Mouse (Mus musculus): Measurements from ENCODE around the gene Gm45015. TPM values are rescaled to one million over a fixed set of nuclear protein-coding genes. Genes with fewer than 3 reads are reported as not detected.
A peak's percentile ranks its signal among the peaks of the same experiment; 100 is the strongest.
"Not testable (repeated sequence)": the region's sequence is repeated elsewhere in the genome, so short reads cannot be mapped to it uniquely, and the experiment has no call there.

The Gm45015 gene
- not detected for total RNA-seq (2021)
- long read RNA-seq, experiment 1: 0 reads
- long read RNA-seq, experiment 2: 0 reads

- no peak for DNase-seq (ENCODE audit: low spot score in 2 of 2)
Measured at GRCm38 (mm10) chrX:73336740-73337139, at the start of gene Gm45015. Gene Gm45015, minus strand, starts transcription at chrX:73336840.

GRCm38 (mm10) chrX:73384924-73385323 is 48.3 kb upstream of the Gm45015 start:
- no peak for DNase-seq (ENCODE audit: low spot score in 2 of 2)

- no peak for DNase-seq (ENCODE audit: low spot score in 2 of 2)
Measured at GRCm38 (mm10) chrX:73384419-73384818, 47.8 kb upstream of the Gm45015 start.

GRCm38 (mm10) chrX:73363291-73363690 is 26.7 kb upstream of the Gm45015 start:
- DNase-seq (ENCODE audit: low spot score in 2 of 2): no peak

GRCm38 (mm10) chrX:73356719-73357118 is 20.1 kb upstream of the Gm45015 start:
- no peak for DNase-seq (ENCODE audit: low spot score in 2 of 2)

- DNase-seq (ENCODE audit: low spot score in 2 of 2): no peak
Measured at GRCm38 (mm10) chrX:73356163-73356562, 19.5 kb upstream of the Gm45015 start.

- DNase-seq (ENCODE audit: low spot score in 2 of 2): no peak
Measured at GRCm38 (mm10) chrX:73344346-73344745, 7.7 kb upstream of the Gm45015 start.

GRCm38 (mm10) chrX:73343802-73344201 is 7.2 kb upstream of the Gm45015 start:
- no peak for DNase-seq (ENCODE audit: low spot score in 2 of 2)

GRCm38 (mm10) chrX:73342941-73343735 is 6.5 kb upstream of the Gm45015 start:
- DNase-seq (ENCODE audit: low spot score in 2 of 2): peak in 1 of 2 experiments; percentile 20

GRCm38 (mm10) chrX:73342483-73342895 is 5.8 kb upstream of the Gm45015 start, which contains the start of gene Zfp275:
Gene Zfp275, plus strand, starts transcription at chrX:73342621.
- peak; percentile 73 to 75 for DNase-seq (ENCODE audit: low spot score in 2 of 2)

GRCm38 (mm10) chrX:73342068-73342467 is 5.4 kb upstream of the Gm45015 start:
- DNase-seq (ENCODE audit: low spot score in 2 of 2): no peak

GRCm38 (mm10) chrX:73341473-73341872 is 4.8 kb upstream of the Gm45015 start:
- no peak for DNase-seq (ENCODE audit: low spot score in 2 of 2)

GRCm38 (mm10) chrX:73333548-73333947 is 3.1 kb downstream of the Gm45015 start:
- no peak for DNase-seq (ENCODE audit: low spot score in 2 of 2)

- DNase-seq (ENCODE audit: low spot score in 2 of 2): no peak
Measured at GRCm38 (mm10) chrX:73327215-73327614, 9.4 kb downstream of the Gm45015 start.

- no peak for DNase-seq (ENCODE audit: low spot score in 2 of 2)
Measured at GRCm38 (mm10) chrX:73321029-73321428, 15.6 kb downstream of the Gm45015 start.

GRCm38 (mm10) chrX:73312522-73312921 is 24.1 kb downstream of the Gm45015 start:
- peak; percentile 7 to 24 for DNase-seq (ENCODE audit: low spot score in 2 of 2)

- DNase-seq (ENCODE audit: low spot score in 2 of 2): not testable (repeated sequence)
Measured at GRCm38 (mm10) chrX:73295745-73296144, 40.9 kb downstream of the Gm45015 start.

GRCm38 (mm10) chrX:73292876-73293275 is 43.8 kb downstream of the Gm45015 start, which contains the start of the genes Xlr5a and Xlr5c:
Gene Xlr5a, minus strand, starts transcription at chrX:73292976.
Gene Xlr5c, minus strand, starts transcription at chrX:73292976.
- DNase-seq (ENCODE audit: low spot score in 2 of 2): not testable (repeated sequence)

Measured in adrenal gland, adult 18-20 months (tissue).